8 mouse cellular contexts compared by ENCODE assay signal in the genomic region with DNA sequence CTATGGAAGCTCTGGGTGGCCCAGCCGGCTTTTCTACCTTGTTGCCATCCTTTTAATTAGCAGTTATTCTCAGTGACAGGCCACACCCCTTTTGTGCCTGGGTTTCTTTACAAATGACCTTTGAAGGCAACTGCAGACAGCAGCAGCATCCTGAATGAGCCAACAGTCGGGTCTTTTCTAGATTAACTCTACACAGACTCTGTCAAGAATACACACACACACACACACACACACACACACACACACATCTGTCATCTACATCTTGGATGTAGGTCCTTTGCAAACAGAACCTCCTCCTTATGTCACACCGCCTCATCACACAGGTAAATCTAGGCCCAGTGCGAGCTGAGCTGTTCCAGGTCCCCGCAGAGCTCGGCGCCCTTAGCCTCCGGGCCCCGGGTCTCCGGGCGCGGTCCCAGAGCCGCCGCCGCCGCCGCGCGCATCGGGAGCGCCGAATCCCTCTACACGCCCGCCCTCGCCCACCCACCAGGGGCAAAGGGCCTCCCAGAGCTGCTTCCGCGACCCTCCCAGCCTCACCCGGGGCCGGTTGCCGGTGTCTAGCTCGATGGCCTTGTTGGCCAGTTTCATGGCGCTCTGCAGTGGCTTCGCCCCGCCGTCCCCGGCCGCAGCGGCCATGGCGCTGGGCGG. TPM values are rescaled to one million over a fixed set of nuclear protein-coding genes. Genes with fewer than 3 reads are reported as not detected.
DNase-seq lines count a peak whose midpoint lies in the region; ATAC-seq and TF ChIP-seq lines count a peak whose summit lies in the region.

No protein-coding gene starts in this region.

- DNase-seq in adrenal gland, postnatal 10 days = peak; percentile 26
- DNase-seq in adrenal gland, adult 18-20 months (ENCODE audit: low spot score in 2 of 2) = no peak
- no peak for DNase-seq in spleen, adult 2 months (ENCODE audit: low read depth in 1 of 2, low spot score in 2 of 2)
- DNase-seq in spleen, adult 12 weeks (ENCODE audit: low spot score) = no peak
- peak; percentile 61 for DNase-seq in hindbrain, postnatal 0 days (ENCODE audit: low spot score)
- peak; percentile 39 for DNase-seq in lung, postnatal 36 days
- DNase-seq in layer of hippocampus, adult 9-11 months = no peak
- no peak for DNase-seq in yolk sac, embryonic 10.5 days (ENCODE audit: low spot score)

- no peaks in the 10 kb centered on the region for H3K9me3 ChIP-seq in hindbrain, postnatal 0 days (ENCODE audit: low read length)

- H3K27me3 ChIP-seq in spleen, adult 2 months (ENCODE audit: control insufficient read depth, insufficient read depth, low read length) = no peaks in the 10 kb centered on the region
- no peaks in the 10 kb centered on the region for H3K27me3 ChIP-seq in hindbrain, postnatal 0 days (ENCODE audit: insufficient read depth, low read length)

- peak overlapping the region; percentile 92 for H3K4me3 ChIP-seq in spleen, adult 2 months (ENCODE audit: extremely low read depth, insufficient read depth, insufficient read length)
- peak overlapping the region; percentile 98 for H3K4me3 ChIP-seq in hindbrain, postnatal 0 days (ENCODE audit: low read length)

- peak overlapping the region; percentile 77 for H3K27ac ChIP-seq in spleen, adult 2 months (ENCODE audit: insufficient read depth, low read length)
- peak overlapping the region; percentile 94 for H3K27ac ChIP-seq in hindbrain, postnatal 0 days

- peaks cover 10% of the 10 kb centered on the region for H3K4me1 ChIP-seq in spleen, adult 2 months (ENCODE audit: control insufficient read depth, insufficient read depth, insufficient read length)
- H3K4me1 ChIP-seq in hindbrain, postnatal 0 days (ENCODE audit: insufficient read depth, low read length) = peaks cover 17% of the 10 kb centered on the region

- TF ChIP-seq POLR2A in spleen, adult 2 months (IDR thresholded peaks at IDR 0.05; ENCODE audit: low read depth, low read length) = no peak

- no peak for TF ChIP-seq CTCF in spleen, adult 2 months (IDR thresholded peaks at IDR 0.05; ENCODE audit: extremely low read depth, insufficient read depth, insufficient read length, insufficient replicate concordance)
- no peak for TF ChIP-seq CTCF in hindbrain, postnatal 0 days (IDR thresholded peaks at IDR 0.05; ENCODE audit: low read depth)

- H3K9ac ChIP-seq in hindbrain, postnatal 0 days (replicated peaks; ENCODE audit: low read length) = peak overlapping the region; percentile 92

- under 1% methylated on average over 40 of the region's 40 CpGs for WGBS in spleen, adult 2 months
- WGBS in hindbrain, postnatal 0 days = under 1% methylated on average over 30 of the region's 40 CpGs

- H3K36me3 ChIP-seq in spleen, adult 2 months (ENCODE audit: control insufficient read depth, insufficient read depth, low read length) = peaks cover 21% of the 10 kb centered on the region
- H3K36me3 ChIP-seq in hindbrain, postnatal 0 days (ENCODE audit: insufficient read depth, low read length) = peaks cover 48% of the 10 kb centered on the region

- ATAC-seq in hindbrain, postnatal 0 days = no peak

- H3K4me2 ChIP-seq in hindbrain, postnatal 0 days (ENCODE audit: low read depth, low read length) = peak overlapping the region; percentile 96

RNA-seq across cellular contexts. Expression of a gene that starts 0.4 kb away (rescaled TPM):
- 10 to 100 TPM; 17.0 to 21.3 TPM for total RNA-seq in adrenal gland, postnatal 10 days (2021)
- total RNA-seq in adrenal gland, adult 18-20 months (2021) = 10 to 100 TPM; 21.6 to 23.5 TPM
- polyA plus RNA-seq in spleen, adult 2 months (2012; rRNA removed) = 32.6 and 38.7 TPM in 2 replicates
- total RNA-seq in hindbrain, postnatal 0 days (2014; rRNA removed) = 42.4 and 42.9 TPM in 2 replicates
- polyA plus RNA-seq in hindbrain, postnatal 0 days (2015; fragmentation: Nextera tagmentation; extraction: Ambion mirVana) = 16.9 and 17.5 TPM in 2 replicates

RNA-seq across cellular contexts. Expression of a gene that starts 0.6 kb away (rescaled TPM):
- total RNA-seq in adrenal gland, postnatal 10 days (2021) = 10 to 100 TPM; 23.1 to 26.7 TPM
- 10 to 100 TPM; 20.3 to 24.0 TPM for total RNA-seq in adrenal gland, adult 18-20 months (2021)
- 55.7 and 110 TPM in 2 replicates for polyA plus RNA-seq in spleen, adult 2 months (2012; rRNA removed)
- total RNA-seq in hindbrain, postnatal 0 days (2014; rRNA removed) = 91.6 and 92.3 TPM in 2 replicates
- 57.5 and 59.9 TPM in 2 replicates for polyA plus RNA-seq in hindbrain, postnatal 0 days (2015; fragmentation: Nextera tagmentation; extraction: Ambion mirVana)

RNA-seq across cellular contexts. Expression of a gene that starts 17.5 kb away (rescaled TPM):
- total RNA-seq in adrenal gland, postnatal 10 days (2021) = 10 to 100 TPM in 1 of 2 experiments, 1 to 10 TPM in 1; 9.5 to 16.7 TPM
- 10 to 100 TPM; 10.5 to 14.2 TPM for total RNA-seq in adrenal gland, adult 18-20 months (2021)
- polyA plus RNA-seq in spleen, adult 2 months (2012; rRNA removed) = 12.1 and 13.9 TPM in 2 replicates
- 19.4 and 21.2 TPM in 2 replicates for total RNA-seq in hindbrain, postnatal 0 days (2014; rRNA removed)
- 13.4 and 15.8 TPM in 2 replicates for polyA plus RNA-seq in hindbrain, postnatal 0 days (2015; fragmentation: Nextera tagmentation; extraction: Ambion mirVana)

RNA-seq across cellular contexts. Expression of a gene that starts 28.9 kb away (rescaled TPM):
- 10 to 100 TPM; 43.6 to 56.7 TPM for total RNA-seq in adrenal gland, postnatal 10 days (2021)
- 10 to 100 TPM; 49.6 to 62.2 TPM for total RNA-seq in adrenal gland, adult 18-20 months (2021)
- 39.2 and 45.2 TPM in 2 replicates for polyA plus RNA-seq in spleen, adult 2 months (2012; rRNA removed)
- total RNA-seq in hindbrain, postnatal 0 days (2014; rRNA removed) = 56.1 and 91.8 TPM in 2 replicates
- polyA plus RNA-seq in hindbrain, postnatal 0 days (2015; fragmentation: Nextera tagmentation; extraction: Ambion mirVana) = 52.9 and 56.3 TPM in 2 replicates

RNA-seq across cellular contexts. Expression of a gene that starts 40.9 kb away (rescaled TPM):
- total RNA-seq in adrenal gland, postnatal 10 days (2021) = 1 to 10 TPM; 1.9 to 3.4 TPM
- 1 to 10 TPM; 3.4 to 3.6 TPM for total RNA-seq in adrenal gland, adult 18-20 months (2021)
- polyA plus RNA-seq in spleen, adult 2 months (2012; rRNA removed) = 0.09 and 0.42 TPM in 2 replicates
- total RNA-seq in hindbrain, postnatal 0 days (2014; rRNA removed) = 3.3 and 5.5 TPM in 2 replicates
- 8.0 and 8.3 TPM in 2 replicates for polyA plus RNA-seq in hindbrain, postnatal 0 days (2015; fragmentation: Nextera tagmentation; extraction: Ambion mirVana)

Comparison
In these comparisons a context has a peak if more than half of its experiments do, and no peak if none do; other contexts are left out.
1. DNase-seq: peak in adrenal gland, postnatal 10 days (single experiment), hindbrain, postnatal 0 days (single experiment) and lung, postnatal 36 days (single experiment); none in adrenal gland, adult 18-20 months (0 of 2), spleen, adult 2 months (0 of 2), spleen, adult 12 weeks (single experiment), layer of hippocampus, adult 9-11 months (single experiment) and yolk sac, embryonic 10.5 days (single experiment).